Mouse (Mus musculus) cerebellum, postnatal 25 days (tissue): Measurements from ENCODE around the gene Mmd2.
A peak's percentile ranks its signal among the peaks of the same experiment; 100 is the strongest.

Experiments used
- DNase-seq, 2 experiments: peaks; one replicate each; pipeline ENCODE4 v3.0.0; 2021; ENCODE audit warnings: mixed read lengths in 2 of 2

Gene Mmd2

DNA sequence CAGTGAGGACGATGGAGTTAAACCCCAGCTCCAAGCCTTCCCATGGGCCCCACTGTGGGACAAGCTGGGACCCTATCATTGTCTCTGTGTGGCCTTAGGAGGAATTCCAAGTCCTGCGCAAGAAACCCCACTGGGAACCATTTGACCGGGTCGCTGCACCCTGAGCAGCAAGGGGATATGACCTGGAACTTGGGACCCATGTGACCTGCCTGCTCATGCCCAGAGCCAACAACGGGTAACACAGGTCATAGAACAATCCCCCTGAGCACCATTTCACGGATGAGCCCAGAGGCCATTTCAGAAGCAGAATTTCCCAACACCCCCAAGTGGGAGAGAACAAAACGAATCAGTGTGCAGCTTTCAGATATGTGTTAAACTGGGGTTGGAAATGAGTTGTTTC lies 4.2 kb downstream of the Mmd2 start:
- no peak for DNase-seq

DNA sequence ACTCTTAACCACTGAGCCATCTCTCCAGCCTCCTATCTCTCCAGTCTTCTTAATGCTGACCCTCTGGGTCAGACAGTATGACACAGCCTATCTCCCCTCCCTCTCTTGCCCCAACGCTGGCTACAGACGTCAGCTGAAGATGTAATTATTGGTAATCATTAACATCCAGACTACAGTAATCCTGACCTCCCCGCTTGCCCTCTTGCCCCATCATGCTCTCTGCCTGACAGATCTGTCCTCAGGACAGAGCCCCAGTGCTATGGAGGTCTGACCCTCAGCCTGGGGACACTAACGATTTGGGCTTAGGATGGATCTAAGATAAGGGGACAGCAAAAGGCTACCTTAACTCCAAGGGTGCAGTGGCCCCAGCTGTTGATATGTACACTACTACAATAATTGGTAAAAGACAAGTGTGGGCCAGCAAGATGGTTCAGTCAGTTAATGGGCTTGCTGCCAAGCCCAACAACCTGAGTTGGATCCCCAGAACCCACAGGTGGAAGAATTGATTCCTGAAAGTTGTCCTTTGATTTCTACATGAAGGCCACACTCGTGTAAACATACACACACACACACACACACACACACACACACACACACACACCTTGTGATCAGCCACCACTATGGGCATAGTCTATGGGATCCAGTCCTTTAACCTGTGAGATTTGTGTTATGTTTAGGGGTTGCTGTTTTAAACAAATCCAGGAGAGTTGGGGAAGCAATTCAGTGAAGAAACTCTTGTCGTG lies 10.8 kb downstream of the Mmd2 start:
- DNase-seq: no peak

DNA sequence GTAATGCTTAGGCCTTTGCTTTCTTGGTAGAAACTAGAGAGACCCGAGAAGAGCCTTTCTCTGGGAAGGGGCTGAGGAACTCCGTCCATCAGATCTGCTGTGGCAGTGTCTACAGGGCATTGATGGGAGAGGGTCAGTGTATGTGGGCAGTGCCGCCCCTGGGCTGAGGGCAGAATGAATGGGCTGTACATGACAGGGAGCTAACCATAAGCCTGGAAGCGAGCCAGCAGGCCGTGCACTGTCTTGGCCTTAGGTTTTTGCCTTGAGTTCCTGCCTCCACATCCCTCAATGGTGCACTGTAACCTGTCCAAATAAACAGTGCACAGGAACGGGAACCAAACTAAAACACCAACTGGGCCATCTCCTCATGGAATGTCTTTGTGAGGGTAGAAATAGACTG lies 11.9 kb downstream of the Mmd2 start:
- DNase-seq: peak; percentile 39 to 60

DNA sequence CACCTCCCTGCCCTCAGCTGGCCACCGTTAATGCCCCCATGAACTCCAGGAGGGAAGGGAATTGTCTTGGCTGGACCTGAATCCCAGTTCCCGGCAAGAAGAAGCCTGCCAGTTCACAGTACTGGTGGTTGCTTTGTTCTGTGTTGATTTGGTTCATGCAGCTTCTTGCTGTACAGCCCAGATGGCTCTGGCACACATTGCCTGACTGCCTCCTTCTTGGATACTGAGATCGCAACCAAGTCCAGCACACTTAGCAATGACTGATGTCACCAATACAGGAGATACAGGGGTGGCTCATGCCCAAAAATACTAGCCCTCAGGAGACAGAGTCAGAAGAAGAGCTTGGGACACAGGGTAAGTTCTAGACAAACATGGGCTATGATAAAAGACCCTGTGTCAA lies 12.9 kb downstream of the Mmd2 start:
- peak; percentile 59 to 65 for DNase-seq

DNA sequence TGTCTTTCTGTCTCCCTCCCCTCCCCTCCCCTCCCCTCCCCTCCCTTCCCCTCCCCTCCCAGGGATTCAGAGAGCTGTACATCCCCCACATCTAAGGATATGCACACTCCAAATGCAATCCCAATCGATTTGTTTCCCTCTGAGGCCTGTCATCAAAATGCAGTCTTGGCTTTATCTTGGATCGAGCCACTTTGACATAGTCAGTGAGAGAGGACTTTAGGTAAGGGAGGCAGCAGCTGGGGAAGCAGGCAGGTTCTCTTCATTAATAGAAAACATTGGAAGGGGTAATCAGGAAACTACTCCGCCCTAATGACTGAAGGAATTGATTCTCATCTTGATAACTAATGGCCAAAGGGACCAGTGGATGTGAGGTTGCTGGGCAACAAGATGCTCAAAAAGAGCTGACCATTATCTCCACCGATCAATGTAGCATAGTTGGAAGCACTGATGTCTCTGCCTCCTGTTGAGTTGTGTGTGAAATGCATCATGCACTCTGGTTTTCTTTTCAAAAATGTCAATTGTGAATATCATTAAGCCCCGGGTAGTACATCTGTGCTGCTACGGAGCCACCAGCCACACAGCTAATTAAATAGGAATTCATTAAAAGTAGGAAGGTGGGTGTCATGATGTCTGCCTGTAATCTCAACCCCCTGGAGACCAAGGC lies 17.5 kb downstream of the Mmd2 start:
- DNase-seq: no peak

DNA sequence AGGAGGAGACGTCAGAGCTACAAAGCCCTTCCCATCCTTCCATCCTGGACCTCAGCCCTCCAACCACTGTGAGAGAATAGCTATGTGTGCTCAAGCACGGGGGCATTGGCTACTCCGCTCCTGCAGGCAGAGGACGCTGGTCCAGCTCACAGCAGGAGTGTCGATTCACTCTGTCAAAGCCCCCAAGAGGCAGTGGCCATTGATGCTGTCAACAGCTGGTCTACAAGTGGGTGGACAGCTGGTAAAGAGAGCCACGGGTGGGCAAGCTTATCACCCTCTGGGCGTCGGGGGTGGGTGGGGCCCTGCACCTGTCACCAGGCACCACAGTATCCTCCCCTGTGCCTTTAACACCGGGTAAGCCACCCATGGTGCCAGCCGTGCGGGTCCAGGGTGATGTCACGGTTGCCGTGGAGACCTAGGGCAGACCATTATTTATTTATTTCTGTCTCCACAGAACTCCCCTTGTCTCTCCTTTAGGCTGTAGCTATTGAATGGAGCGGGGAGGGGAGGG lies 24.9 kb downstream of the Mmd2 start:
- peak in 1 of 2 experiments; percentile 54 for DNase-seq

DNA sequence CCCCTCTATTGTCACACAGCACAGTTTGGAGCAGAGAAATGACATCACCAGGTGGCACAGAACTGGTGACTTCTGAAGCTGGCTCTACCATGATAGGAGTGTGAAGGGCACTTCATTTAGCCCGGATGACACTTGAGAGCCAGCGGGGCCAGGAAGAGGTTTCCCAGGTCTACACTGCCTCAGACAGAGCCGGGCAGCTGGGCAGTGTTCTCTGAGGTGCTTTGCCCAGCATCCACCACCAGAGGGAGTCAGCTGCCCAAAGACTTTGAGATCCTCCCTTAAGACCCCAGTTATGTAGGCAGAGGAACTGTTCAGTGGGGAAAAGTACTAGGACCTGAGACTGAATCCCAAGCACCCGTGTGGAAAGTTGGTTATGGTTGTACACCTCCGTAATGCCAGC lies 27.1 kb downstream of the Mmd2 start:
- DNase-seq: peak; percentile 74 to 78

DNA sequence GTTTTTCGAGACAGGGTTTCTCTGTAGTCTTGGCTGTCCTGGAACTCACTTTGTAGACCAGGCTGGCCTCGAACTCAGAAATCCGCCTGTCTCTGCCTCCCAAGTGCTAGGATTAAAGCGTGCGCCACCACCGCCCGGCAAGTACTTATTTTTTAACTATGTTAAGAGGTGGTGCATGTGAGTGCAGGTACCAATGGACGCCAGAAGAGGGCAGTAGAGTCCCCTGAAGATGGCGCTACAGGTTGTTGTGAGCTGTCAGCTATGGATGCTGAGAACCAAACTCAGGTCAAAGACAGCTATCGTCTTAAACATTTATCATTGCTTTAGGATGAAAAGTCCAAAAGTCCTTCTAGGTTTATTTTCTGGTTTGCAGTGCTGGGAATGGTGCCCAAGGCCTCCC lies 30.4 kb downstream of the Mmd2 start:
- DNase-seq: no peak

DNA sequence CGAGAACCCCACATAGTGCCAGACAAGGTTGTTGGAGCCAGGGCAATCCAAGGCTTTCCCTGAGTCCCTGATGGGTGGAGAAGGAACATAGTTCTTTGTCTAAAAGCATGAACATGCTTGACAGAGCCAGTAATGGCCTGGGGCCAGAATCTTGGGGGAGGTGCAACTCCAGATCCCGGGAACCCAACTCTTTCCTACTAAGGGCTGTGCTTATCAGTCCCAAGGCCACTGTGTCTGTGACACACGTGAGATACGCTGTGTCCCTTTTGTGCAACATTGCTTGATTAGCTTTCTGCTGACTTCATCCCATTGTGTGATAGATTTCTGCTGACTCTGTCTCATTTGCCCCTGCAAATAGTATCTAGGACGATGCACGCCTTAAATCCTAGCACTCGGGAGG lies 31.8 kb downstream of the Mmd2 start:
- DNase-seq: peak in 1 of 2 experiments; percentile 49

DNA sequence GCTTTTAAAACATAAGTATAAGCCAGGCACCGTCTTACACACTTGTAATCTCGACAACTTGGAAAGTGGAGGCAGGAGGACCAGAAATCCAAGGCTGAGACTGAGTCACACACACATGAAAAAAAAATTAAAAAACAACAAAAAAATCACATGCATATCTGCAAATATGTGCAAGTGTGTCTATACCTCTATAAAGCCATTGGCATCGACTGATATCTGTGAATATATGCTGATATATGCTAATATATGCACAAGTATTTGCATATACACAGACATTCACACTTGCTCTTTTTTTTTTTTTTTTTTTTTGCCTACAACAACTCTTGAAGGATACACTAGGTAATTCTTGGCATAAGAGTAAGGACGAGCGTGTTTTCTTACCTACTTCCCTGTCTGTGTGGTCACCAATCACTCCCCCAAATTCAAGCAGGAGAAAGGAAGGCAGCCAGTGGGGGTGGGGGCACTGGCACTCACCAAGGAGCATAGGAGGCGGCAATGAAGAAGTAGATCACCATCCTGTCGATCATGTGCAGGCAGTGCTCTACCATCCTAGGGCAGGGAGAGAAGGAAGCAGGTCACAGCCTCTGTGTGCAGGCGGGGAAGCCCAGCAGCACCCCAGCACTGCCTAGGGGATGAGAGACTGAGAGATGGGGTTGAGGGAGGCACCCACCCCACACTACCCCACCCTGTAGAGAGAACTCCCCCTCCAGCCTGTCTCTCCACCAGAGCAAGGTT lies 34.1 kb downstream of the Mmd2 start:
- DNase-seq: no peak

DNA sequence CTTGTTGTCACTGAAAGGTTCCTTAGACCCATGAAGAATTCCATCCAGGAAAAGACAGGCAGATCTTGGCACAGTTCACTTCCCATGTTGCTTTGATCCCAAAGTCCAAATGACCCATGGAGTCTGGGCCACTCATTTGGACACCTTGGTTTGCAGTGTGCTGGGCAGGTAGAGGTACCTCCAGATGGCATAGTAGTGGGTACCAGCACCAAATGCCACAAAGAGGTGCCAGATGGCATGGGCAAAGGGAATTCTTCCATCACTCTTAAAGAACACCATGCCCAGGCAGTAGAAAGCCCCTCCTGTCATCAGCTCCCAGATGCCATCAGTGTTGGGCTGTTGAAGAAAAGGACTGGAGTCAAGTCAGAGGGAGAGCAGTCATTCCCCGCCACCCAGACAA lies 44.0 kb downstream of the Mmd2 start:
- DNase-seq: peak; percentile 46 to 51

DNA sequence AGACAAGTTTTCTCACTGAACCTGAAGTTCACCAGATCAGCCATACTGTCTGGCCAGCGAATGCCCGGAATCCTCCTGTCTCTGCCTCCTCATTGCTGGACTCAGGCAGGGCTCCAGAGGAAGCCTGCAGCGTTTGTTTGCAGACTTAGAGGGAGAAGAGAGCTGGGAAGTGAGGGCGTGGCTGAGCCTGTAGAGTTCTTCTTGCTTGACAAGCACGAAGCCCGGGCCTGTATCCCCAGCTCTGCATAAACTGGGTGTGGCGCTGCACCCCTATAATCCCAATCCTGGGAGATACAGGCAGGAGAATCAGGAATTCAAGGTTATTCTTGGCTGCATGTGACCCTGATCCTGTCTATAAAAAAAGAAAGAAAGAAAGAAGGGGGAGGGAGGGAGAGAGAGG lies 48.3 kb downstream of the Mmd2 start:
- DNase-seq: no peak

DNA sequence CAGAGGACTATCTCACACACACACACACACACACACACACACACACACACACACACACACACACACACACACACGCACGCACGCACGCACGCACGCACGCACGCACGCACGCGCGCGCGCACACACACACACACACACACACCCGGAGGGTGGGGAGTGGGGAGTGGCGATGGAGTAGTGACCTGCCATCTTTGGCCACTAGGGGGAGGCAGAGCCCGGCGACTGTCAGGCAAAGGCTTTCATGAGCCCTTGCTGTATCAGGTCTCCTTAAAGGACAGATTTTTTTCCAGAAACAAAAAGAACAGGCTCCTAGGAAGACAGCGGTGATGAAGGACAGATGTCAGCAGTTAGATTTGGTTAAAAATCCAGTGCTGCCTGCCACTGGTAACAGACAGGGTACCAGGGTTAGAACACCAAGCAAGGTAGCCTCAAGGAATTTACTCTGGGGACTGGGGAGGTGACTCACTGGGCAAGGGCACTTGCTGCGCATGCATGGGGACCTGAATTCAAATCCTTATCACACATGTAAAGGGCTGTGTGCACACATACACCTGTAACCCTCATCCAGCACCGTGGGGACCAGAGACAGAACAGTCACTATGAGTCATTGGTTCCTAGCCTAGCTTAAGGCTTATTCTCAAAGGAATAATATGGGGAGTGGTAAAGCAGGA lies 51.1 kb downstream of the Mmd2 start:
- peak; percentile 90 to 94 for DNase-seq

DNA sequence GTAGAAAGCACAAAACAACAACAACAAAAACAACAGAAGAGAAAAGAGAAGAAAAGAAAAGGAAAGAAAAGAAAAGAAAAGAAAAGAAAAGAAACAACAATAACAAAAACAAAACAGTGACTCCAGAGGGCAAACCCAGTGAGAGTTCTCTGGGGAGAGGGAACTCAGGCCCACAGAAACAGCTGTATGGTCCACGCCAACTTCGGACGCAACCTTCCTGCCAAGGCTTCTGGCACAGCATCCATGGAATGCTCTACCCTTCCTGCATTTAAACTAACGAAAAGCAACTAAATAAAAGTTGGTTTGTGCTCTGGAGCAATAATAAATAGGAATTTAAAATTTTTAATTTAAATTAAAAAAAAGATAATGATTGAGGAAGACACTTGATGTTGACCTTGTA lies 51.9 kb downstream of the Mmd2 start:
- no peak for DNase-seq

DNA sequence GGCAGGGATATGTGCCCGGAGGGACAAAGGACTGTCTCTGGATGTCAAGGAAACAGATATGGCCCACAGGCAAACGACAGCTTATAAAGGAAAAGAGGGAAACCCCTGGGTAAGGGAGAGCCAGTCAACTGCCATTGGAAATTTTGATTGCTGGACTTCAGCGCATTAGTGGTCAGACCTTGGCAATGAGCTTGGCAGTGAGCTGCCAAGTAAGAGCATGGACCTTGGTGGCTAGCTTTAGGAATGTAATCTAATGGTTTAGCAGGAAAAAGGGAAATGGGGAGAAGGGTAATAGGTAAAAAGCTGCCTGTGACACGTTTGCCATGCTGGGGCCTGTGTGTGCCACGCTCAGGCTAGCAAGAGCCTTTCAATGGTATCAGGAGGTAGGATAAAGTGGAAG lies 52.7 kb downstream of the Mmd2 start:
- DNase-seq: no peak

DNA sequence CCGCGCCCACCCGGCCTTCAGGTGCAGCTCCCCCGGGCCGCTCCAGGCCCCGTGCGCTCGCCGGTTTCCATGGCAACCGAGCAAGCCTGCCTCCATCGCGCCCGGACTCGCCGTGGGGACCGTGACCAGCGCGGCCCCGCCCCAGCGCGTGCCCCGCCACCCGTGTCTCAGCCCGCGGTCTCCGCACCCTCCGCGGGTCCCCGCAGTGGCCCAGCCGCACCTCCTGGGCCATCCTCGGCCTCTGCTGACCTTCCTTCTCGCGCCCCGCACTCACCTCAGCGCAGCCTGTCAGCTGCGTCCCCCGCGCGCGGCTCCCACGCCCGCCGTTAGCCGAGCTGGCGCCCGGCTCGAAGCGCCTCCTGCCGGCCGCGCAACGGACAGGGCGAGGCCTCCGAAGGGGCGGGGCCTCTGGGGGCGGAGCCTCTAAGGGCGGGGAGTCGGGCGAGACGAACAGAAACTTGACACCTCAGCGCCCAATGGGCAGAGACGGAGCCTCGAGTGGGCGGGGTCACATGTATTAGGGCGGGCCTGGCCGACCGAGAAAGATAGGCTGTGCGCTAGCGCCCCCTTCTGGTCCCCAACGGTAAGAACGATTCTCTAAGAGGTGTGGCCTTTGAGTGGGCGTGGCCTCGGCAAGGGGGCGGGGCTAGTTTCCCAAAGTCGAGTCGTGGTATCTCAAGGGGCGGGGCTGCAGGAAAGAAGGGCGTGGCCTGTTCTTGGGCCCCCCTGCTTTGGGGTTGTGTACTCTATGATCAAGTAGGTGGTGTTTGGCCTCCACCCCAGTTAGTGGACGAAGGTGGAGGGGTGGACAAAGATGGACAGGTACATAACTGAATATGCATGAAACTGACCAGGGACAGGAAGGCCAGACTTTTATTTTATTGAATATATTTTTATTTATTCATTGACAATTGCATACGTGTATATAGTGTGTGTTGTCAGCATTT lies 57.6 kb downstream of the Mmd2 start, which contains the start of gene Radil:
Gene Radil, minus strand, starts transcription at position 393 of the 947 bp plus-strand sequence.
- peak; percentile 98 to 99 for DNase-seq

DNA sequence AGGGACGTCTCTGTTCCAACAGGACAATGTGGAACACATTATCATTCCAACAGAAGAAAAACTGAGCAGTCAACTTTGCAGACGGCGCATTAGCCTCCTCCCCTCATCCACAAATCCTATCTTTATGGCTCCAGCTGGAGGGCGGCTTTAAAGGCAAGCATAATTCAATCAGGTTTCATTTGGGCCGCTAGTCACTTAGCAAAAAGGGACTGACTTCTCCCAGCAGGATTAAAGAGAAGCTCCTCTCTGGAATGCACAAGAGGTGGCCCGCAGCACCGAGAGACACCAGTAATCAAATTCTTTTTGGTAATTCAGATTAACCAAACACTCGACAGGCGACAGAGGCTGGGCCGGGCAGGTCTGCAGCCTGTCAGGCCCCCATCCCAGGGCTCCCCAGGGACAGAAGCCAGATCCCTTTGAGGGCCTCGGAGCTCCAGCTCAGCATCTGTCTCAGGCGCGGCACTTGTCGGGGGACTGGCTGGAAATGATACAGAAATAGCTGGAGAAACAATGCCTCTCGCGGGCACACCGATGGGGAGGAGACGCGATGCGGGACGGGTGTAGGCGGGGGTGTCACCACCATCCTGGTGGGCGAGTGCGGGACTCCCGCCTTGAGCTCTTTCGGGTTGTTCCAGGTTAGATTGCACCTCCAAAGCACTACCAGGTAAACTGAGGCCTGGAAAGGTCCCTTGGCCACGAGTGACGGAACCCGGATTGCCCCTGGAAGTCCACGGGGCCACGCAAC lies 58.5 kb downstream of the Mmd2 start:
- DNase-seq: peak in 1 of 2 experiments; percentile 58

DNA sequence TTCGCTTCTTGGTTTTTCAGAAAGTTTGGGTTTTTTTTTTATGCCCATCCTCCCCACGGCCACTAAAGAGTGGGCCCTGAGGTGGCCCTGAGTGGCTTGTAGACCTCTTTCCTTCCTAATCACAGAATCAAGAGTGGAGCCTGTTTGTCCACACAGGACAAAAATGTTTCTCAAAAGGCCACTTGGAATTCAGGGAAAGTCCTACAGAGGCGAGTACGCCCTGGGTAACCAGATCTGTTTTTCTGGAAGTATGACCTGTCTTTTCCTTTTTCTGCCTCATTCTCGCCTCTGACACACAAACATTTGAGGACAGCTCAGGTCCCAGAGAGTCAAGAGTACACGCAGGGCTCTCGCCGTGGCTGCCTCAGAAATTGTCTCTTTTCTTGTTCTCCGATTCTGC lies 59.2 kb downstream of the Mmd2 start:
- no peak for DNase-seq

DNA sequence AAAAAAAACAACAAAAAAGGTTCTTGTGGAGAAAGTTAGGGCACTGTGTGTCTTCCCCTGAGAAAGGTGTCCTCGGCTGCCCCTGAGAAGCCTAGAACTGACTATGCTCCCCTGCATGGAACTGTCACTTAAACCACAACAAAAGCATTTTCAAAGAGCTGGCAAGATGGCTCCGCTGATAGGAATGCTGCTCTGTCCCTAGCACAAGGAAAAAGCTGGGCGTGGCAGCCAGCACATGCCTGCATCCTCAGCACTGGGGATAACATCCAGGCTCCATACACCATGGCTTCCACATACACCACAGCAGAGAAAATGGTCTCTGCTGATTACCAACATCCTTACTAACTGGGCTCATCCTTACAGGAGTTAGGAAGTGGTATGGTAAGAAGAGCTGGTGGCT lies 61.5 kb downstream of the Mmd2 start:
- DNase-seq: no peak

DNA sequence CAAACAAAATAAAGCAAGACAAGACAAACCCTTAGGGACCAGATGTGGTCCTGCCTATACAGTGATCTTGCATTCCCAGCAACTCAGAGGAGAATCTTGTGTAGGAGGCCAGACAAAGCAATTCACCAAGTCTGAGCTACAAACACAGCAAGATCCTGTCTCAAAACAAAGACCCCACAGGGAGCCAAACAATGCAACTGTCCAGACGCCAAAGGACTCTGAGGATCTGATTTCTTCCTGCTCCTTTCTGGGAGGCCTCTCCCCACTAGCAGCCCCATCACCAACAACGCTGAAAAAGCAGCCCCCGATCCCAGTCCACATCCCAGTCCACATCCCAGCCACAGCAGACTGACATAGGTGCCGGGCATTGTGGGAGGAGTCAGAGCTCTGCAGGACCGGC lies 62.3 kb downstream of the Mmd2 start:
- DNase-seq: no peak
